Mouse (Mus musculus) gastrocnemius, adult 8-10 months (tissue): ENCODE measurements at regions not wholly inside any gene's neighbourhood (a gene's known extent, or its start where the extent isn't known, plus 50 kb on each side); places are given as distances from the start of the nearest gene placed in this dataset.

Experiments used
- DNase-seq, 2 experiments: peaks; one replicate each; pipeline ENCODE4 v3.0.0; 2022; ENCODE audit warnings: low spot score in 2 of 2

GRCm38 (mm10) chr3:14952169-14952729 lies 66.2 kb downstream of the Car2 start:
- no peak for DNase-seq

- no peak for DNase-seq
Observed at GRCm38 (mm10) chr3:14952951-14953350, 66.9 kb downstream of the Car2 start.

GRCm38 (mm10) chr3:14957481-14957880 lies 71.4 kb downstream of the Car2 start:
- no peak for DNase-seq

DNA sequence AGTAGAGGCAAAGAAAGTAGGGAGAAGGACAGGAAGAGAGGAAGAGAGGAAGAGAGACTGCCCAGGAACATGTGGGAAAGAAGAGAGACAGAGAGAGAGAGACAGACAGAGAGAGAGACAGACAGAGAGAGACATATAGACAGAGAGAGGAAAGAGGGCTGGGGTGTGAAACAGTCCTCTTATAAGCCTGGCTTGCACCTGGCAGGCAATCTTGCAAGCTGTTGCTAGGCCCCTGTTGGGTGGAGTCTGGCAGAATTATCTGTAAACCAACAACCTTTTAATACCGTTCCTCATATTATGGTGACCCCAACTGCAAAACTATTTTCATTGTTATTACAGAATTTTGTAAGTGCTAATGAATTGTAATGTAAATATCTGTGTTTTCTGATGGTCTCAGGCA lies 72.2 kb downstream of the Car2 start:
- no peak for DNase-seq

DNA sequence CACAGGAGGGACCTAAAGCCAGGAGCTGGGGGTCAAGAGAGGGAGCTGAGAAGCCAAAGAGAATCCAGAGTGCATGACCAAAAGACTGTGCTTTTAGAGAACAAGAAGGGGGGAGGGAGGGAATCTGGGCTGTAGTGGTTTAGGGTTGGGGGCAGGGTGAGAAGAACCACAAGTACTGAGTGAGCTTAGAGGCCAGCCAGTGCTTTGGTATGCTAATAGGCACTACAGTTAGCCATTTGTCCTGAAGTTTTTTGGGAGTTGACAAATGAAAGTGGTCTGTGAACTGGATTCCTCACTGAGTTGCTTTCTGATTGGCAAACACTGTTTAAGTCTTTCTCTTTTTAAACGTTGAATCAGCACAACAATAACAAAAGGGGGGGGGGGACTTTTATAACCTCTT lies 73.5 kb downstream of the Car2 start:
- DNase-seq, result no peak

- DNase-seq, result no peak
Observed at GRCm38 (mm10) chr3:14964795-14965194, 78.7 kb downstream of the Car2 start.

GRCm38 (mm10) chr3:14965438-14966044 lies 79.5 kb downstream of the Car2 start:
- DNase-seq, result no peak

DNA sequence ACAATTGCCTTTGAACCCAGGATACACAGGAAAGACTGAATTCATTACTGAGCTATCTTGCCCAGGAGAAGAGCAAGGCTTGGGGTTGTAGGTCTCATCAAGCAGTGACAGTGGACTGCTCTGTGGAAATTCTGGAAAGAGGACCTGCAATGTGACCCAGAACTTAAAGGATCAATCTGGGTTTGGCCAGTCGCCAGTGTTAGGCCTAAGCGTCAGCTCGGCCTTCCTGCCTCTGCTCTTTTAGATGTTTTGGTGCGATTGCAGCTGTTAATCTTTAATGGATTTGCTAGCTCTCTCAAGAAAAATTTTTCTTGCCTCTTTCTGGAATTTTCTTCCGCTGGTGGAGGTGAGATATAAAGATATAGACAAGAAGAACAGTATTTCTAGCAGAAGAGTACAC lies 81.2 kb downstream of the Car2 start:
- no peak for DNase-seq

DNA sequence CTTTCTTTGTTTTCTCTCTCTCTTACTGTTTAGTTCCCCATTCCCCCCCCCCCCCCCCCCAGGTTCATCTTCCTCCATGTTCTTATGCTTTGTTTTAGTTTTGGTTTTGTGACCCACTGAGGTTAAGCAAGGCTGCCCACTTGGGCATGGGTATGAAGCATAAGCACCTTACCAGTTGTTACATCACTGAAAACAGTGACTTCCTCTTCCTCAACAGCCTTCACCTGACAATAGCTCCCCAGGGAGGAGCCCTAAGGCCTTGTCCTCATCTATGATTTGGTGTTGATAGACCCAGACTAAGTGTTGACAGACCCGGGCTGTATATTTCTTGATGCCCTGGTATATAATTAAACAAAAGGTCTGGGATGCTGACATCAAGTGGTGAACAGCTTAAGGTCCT lies 82.3 kb downstream of the Car2 start:
- DNase-seq, result no peak

DNA sequence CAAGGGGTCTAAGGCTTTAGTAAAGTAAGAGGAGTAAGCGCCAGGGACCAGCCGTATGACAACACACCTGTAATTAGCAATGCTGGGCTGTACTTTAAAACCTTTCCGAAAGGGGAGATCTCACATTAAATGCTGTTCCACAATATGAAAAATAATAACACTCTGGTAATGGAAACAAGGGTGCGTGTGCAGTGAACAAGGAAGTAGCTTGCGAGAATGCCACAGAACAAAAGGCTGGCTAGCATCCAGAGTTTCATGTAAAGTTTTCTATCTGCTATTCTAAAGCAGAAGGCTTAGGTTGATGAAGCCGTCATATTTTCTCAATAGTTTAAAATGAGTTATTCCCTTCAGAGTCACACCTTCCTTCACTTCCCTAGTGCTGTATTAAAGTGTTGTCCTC lies 83.6 kb downstream of the Car2 start:
- DNase-seq, result no peak

DNA sequence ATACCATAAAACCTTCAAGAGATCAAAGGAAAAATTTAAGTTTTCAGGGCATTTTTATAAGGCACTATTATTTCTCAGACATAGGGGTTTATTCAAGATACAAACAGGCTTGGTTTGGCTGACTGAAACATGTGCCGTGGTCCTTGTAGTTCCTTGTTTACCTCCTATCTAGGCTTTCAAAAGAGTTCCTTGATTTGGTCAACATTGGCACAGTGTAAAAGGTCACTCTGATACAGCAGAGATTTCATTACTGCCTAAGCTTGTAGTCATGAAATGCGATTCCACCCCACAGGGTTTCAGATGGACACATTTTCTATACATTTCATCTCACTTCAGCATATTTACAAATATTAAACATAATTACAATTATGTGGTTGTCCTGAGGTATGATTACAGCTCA lies 85.6 kb downstream of the Car2 start:
- DNase-seq, result no peak

DNA sequence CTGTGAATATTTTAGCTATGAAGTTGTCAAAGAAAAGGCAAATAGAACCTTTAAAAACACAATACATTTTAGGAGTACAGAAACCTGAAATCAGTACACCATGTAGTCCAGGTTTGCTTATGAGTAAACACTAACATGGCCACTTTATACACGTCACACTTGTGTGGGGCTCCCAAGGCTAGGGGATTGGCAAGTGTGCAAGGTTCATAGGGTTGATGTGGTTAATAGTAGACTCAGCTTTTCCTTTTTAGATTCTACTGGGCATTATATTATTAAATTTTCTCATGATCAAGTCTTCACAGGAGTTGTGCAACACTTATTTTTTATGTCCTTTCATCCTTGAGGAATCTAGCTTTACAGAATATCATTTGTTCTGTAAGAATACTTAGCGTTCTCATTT lies 88.7 kb downstream of the Car2 start:
- DNase-seq, result no peak

GRCm38 (mm10) chr3:14975203-14975602 lies 89.1 kb downstream of the Car2 start:
- no peak for DNase-seq

DNA sequence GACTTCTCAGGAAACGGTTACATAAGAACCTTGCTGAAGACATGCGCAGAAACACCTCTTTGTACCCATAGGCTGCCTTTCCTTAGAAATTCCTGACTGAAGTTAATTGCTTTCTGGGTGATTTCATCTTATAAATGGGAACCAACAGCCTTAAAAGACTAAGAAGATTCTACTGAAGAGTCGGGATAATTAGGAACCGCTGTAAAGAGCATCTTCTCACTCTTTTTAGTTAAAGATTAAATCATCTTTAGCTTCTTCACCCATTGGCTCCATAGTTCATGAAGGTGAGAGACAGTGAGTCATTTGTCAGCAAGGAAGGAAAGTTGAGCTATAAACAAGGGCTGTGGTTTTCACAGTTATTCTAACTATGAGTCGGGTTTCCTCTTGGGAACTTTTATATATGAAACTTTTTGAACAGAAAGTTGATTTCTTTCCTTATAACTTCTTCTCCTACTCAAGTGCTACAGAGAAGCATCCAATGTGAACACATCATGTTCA lies 93.1 kb downstream of the Car2 start:
- DNase-seq, result no peak

DNA sequence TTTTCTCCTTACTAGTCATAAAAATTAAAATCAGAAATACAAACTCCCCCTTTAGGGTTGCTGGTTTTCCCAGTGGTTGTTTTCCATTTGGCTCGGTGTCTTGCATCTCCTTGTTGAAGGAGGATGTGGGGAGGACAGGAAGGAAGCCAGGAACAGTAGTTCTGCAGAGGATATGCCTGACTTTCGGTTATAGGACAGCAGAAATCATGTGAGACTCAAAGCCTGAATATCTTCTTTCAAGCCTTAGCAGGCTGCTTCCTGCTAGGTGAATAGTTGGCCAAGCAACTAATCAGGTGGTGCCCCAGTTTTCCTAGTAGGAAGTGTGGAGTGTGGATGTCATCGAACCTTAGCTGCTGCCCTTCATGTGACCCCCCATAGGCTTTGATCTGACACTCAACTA lies 103.6 kb downstream of the Car2 start:
- DNase-seq, result no peak

- no peak for DNase-seq
Observed at GRCm38 (mm10) chr3:14993936-14994335, 107.9 kb downstream of the Car2 start.

- no peak for DNase-seq
Observed at GRCm38 (mm10) chr3:14997241-14997640, 111.2 kb downstream of the Car2 start.

- DNase-seq, result no peak
Observed at GRCm38 (mm10) chr3:14998521-14998920, 112.4 kb downstream of the Car2 start.

DNA sequence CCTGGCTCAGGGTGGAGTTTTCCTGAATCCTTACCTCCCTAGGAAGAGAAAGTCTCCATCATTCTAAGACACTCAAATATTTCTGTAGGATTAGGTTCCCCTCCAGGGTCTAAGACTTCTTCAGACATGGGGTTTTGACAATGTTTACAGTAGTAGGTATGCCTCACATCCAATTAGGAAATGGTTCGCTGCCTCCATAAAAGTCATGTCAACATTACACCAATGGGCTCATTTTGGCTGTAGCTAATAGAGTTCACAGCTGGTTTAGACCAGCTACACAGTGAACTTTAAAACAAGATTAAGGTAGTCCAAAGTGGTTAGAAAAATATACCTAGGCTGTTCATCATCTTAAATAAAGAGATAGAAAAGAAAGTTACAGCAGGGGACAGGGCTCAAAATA lies 113.3 kb downstream of the Car2 start:
- DNase-seq, result no peak

DNA sequence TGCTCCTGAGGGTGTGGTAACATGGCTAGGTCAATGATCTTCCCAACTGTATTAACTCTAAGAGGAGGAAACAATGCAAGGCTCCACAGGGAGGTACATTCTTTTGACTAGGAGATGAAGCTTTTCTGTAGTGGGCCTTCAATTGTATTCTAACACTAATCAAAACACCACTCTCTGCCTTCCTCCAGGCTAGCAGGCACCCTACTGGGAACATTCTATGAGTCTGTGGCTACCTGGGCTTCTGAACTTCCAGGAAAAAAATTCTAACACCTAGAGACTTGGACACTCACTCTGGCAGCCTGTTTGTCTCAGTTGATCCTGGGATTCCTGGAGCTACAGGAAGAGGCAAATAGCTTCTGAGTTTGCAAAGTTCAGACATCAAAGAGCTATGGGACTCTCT lies 113.8 kb downstream of the Car2 start:
- no peak for DNase-seq

- no peak for DNase-seq
Observed at GRCm38 (mm10) chr3:15000657-15001056, 114.6 kb downstream of the Car2 start.

DNA sequence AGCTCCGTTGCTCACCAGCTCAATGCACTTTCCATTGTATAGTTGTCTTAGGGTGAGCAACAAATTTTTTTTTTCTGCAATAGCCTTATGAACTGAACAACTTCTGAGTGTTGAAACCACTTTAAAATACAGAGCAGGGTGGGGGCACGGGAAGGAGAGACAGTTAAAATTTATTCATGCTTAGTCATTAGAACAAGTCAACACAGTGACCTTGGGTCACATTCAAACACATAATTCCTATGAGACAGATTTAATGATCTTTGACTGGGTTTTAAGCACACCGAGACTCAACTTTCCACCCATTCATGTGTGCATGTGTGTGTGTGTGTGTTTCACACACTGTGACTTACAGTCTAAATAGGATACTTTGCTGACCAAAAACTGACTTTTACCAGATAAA lies 121.7 kb downstream of the Car2 start:
- no peak for DNase-seq

GRCm38 (mm10) chr3:15008501-15008900 lies 122.4 kb downstream of the Car2 start:
- no peak for DNase-seq

GRCm38 (mm10) chr3:15009747-15010146 lies 123.7 kb downstream of the Car2 start:
- DNase-seq, result no peak
